Mouse (Mus musculus): ENCODE measurements around the gene Apbb2. TPM values are rescaled to one million over a fixed set of nuclear protein-coding genes. Genes with fewer than 3 reads are reported as not detected.

Gene Apbb2
- polyA plus RNA-seq, 1 experiment: 22.6 TPM

- no peak overlapping the region for H3K4me3 ChIP-seq (ENCODE audit: insufficient read depth, poor library complexity, severe bottlenecking)
Observed at GRCm38 (mm10) chr5:66614940-66615339, 3.6 kb downstream of the Apbb2 start.

GRCm38 (mm10) chr5:66613725-66614124, 4.9 kb downstream of the Apbb2 start:
- peaks cover 100% of the 10 kb centered on the region for H3K79me2 ChIP-seq (ENCODE audit: control insufficient read depth, insufficient read depth)
- TF ChIP-seq CTCF (IDR thresholded peaks at IDR 0.05; ENCODE audit: control insufficient read depth, insufficient read depth, insufficient read length) (no peak), MYOG (IDR thresholded peaks at IDR 0.05; ENCODE audit: control insufficient read depth, extremely low read depth, insufficient read length) (no peak), FOSL1 (IDR thresholded peaks at IDR 0.05; ENCODE audit: insufficient read depth, low read length, poor library complexity, severe bottlenecking) (no peak), USF1 (IDR thresholded peaks at IDR 0.05; ENCODE audit: low read depth) (no peak), MAX (IDR thresholded peaks at IDR 0.05) (no peak), MYOD1 (IDR thresholded peaks at IDR 0.05; ENCODE audit: control insufficient read depth, insufficient read length, low read depth) (no peak)
- no peaks in the 10 kb centered on the region for H3K27me3 ChIP-seq (ENCODE audit: control insufficient read depth, insufficient read depth, insufficient read length)
- peaks cover 19% of the 10 kb centered on the region for H3K36me3 ChIP-seq (ENCODE audit: control insufficient read depth, insufficient read depth)
- no peak overlapping the region for H3ac ChIP-seq (ENCODE audit: control insufficient read depth, insufficient read length, low read depth)
- no peak overlapping the region for H3K4me3 ChIP-seq (ENCODE audit: insufficient read depth, poor library complexity, severe bottlenecking)
- peaks cover 92% of the 10 kb centered on the region for H3K79me3 ChIP-seq (ENCODE audit: low read depth)

More at GRCm38 (mm10) chr5:66614940-66615339, 3.6 kb downstream of the Apbb2 start:
- Histone ChIP-seq H3K36me3 (ENCODE audit: control insufficient read depth, insufficient read depth) (peaks cover 19% of the 10 kb centered on the region), H3K27me3 (ENCODE audit: control insufficient read depth, insufficient read depth, insufficient read length) (no peaks in the 10 kb centered on the region), H3ac (ENCODE audit: control insufficient read depth, insufficient read length, low read depth) (no peak overlapping the region), H3K79me3 (ENCODE audit: low read depth) (peaks cover 80% of the 10 kb centered on the region), H3K79me2 (ENCODE audit: control insufficient read depth, insufficient read depth) (peaks cover 87% of the 10 kb centered on the region)
- TF ChIP-seq MYOG (IDR thresholded peaks at IDR 0.05; ENCODE audit: control insufficient read depth, extremely low read depth, insufficient read length) (no peak), CEBPB (IDR thresholded peaks at IDR 0.05; ENCODE audit: low read depth) (no peak), CTCF (IDR thresholded peaks at IDR 0.05; ENCODE audit: control insufficient read depth, insufficient read depth, insufficient read length) (no peak), MYOD1 (IDR thresholded peaks at IDR 0.05; ENCODE audit: control insufficient read depth, insufficient read length, low read depth) (no peak), USF1 (IDR thresholded peaks at IDR 0.05; ENCODE audit: low read depth) (no peak), MAX (IDR thresholded peaks at IDR 0.05) (no peak), FOSL1 (IDR thresholded peaks at IDR 0.05; ENCODE audit: insufficient read depth, low read length, poor library complexity, severe bottlenecking) (no peak)

GRCm38 (mm10) chr5:66612964-66613363, 5.6 kb downstream of the Apbb2 start:
- Histone ChIP-seq H3K4me3 (ENCODE audit: insufficient read depth, poor library complexity, severe bottlenecking) (no peak overlapping the region), H3K36me3 (ENCODE audit: control insufficient read depth, insufficient read depth) (peaks cover 19% of the 10 kb centered on the region), H3K79me2 (ENCODE audit: control insufficient read depth, insufficient read depth) (peaks cover 100% of the 10 kb centered on the region), H3ac (ENCODE audit: control insufficient read depth, insufficient read length, low read depth) (no peak overlapping the region), H3K27me3 (ENCODE audit: control insufficient read depth, insufficient read depth, insufficient read length) (no peaks in the 10 kb centered on the region), H3K79me3 (ENCODE audit: low read depth) (peaks cover 100% of the 10 kb centered on the region)
- TF ChIP-seq MYOG (IDR thresholded peaks at IDR 0.05; ENCODE audit: control insufficient read depth, extremely low read depth, insufficient read length): no peak
- TF ChIP-seq CTCF (IDR thresholded peaks at IDR 0.05; ENCODE audit: control insufficient read depth, insufficient read depth, insufficient read length): no peak
- no peak for TF ChIP-seq USF1 (IDR thresholded peaks at IDR 0.05; ENCODE audit: low read depth)
- no peak for TF ChIP-seq MYOD1 (IDR thresholded peaks at IDR 0.05; ENCODE audit: control insufficient read depth, insufficient read length, low read depth)
- no peak for TF ChIP-seq FOSL1 (IDR thresholded peaks at IDR 0.05; ENCODE audit: insufficient read depth, low read length, poor library complexity, severe bottlenecking)
- TF ChIP-seq MAX (IDR thresholded peaks at IDR 0.05): no peak
- TF ChIP-seq CEBPB (IDR thresholded peaks at IDR 0.05; ENCODE audit: low read depth): no peak

GRCm38 (mm10) chr5:66611851-66612250, 6.7 kb downstream of the Apbb2 start:
- Histone ChIP-seq H3ac (ENCODE audit: control insufficient read depth, insufficient read length, low read depth) (no peak overlapping the region), H3K27me3 (ENCODE audit: control insufficient read depth, insufficient read depth, insufficient read length) (no peaks in the 10 kb centered on the region), H3K36me3 (ENCODE audit: control insufficient read depth, insufficient read depth) (peaks cover 19% of the 10 kb centered on the region), H3K79me3 (ENCODE audit: low read depth) (peaks cover 100% of the 10 kb centered on the region), H3K79me2 (ENCODE audit: control insufficient read depth, insufficient read depth) (peaks cover 100% of the 10 kb centered on the region), H3K4me3 (ENCODE audit: insufficient read depth, poor library complexity, severe bottlenecking) (no peak overlapping the region)
- TF ChIP-seq MAX (IDR thresholded peaks at IDR 0.05): no peak
- TF ChIP-seq FOSL1 (IDR thresholded peaks at IDR 0.05; ENCODE audit: insufficient read depth, low read length, poor library complexity, severe bottlenecking): no peak
- no peak for TF ChIP-seq MYOG (IDR thresholded peaks at IDR 0.05; ENCODE audit: control insufficient read depth, extremely low read depth, insufficient read length)
- TF ChIP-seq CTCF (IDR thresholded peaks at IDR 0.05; ENCODE audit: control insufficient read depth, insufficient read depth, insufficient read length): no peak
- no peak for TF ChIP-seq USF1 (IDR thresholded peaks at IDR 0.05; ENCODE audit: low read depth)
- TF ChIP-seq MYOD1 (IDR thresholded peaks at IDR 0.05; ENCODE audit: control insufficient read depth, insufficient read length, low read depth): no peak
- no peak for TF ChIP-seq CEBPB (IDR thresholded peaks at IDR 0.05; ENCODE audit: low read depth)

- TF ChIP-seq FOSL1 (IDR thresholded peaks at IDR 0.05; ENCODE audit: insufficient read depth, low read length, poor library complexity, severe bottlenecking) (no peak), USF1 (IDR thresholded peaks at IDR 0.05; ENCODE audit: low read depth) (no peak), MYOD1 (IDR thresholded peaks at IDR 0.05; ENCODE audit: control insufficient read depth, insufficient read length, low read depth) (no peak), CTCF (IDR thresholded peaks at IDR 0.05; ENCODE audit: control insufficient read depth, insufficient read depth, insufficient read length) (no peak), MAX (IDR thresholded peaks at IDR 0.05) (no peak), CEBPB (IDR thresholded peaks at IDR 0.05; ENCODE audit: low read depth) (no peak), MYOG (IDR thresholded peaks at IDR 0.05; ENCODE audit: control insufficient read depth, extremely low read depth, insufficient read length) (no peak)
- Histone ChIP-seq H3K79me2 (ENCODE audit: control insufficient read depth, insufficient read depth) (peaks cover 100% of the 10 kb centered on the region), H3K79me3 (ENCODE audit: low read depth) (peaks cover 100% of the 10 kb centered on the region), H3K4me3 (ENCODE audit: insufficient read depth, poor library complexity, severe bottlenecking) (no peak overlapping the region), H3ac (ENCODE audit: control insufficient read depth, insufficient read length, low read depth) (no peak overlapping the region), H3K36me3 (ENCODE audit: control insufficient read depth, insufficient read depth) (peaks cover 19% of the 10 kb centered on the region), H3K27me3 (ENCODE audit: control insufficient read depth, insufficient read depth, insufficient read length) (no peaks in the 10 kb centered on the region)
Observed at GRCm38 (mm10) chr5:66611361-66611760, 7.2 kb downstream of the Apbb2 start.

GRCm38 (mm10) chr5:66610270-66610669, 8.3 kb downstream of the Apbb2 start:
- Histone ChIP-seq H3K79me2 (ENCODE audit: control insufficient read depth, insufficient read depth) (peaks cover 100% of the 10 kb centered on the region), H3K36me3 (ENCODE audit: control insufficient read depth, insufficient read depth) (peaks cover 12% of the 10 kb centered on the region), H3K27me3 (ENCODE audit: control insufficient read depth, insufficient read depth, insufficient read length) (no peaks in the 10 kb centered on the region), H3K79me3 (ENCODE audit: low read depth) (peaks cover 99% of the 10 kb centered on the region), H3ac (ENCODE audit: control insufficient read depth, insufficient read length, low read depth) (no peak overlapping the region), H3K4me3 (ENCODE audit: insufficient read depth, poor library complexity, severe bottlenecking) (no peak overlapping the region)
- no peak for TF ChIP-seq CTCF (IDR thresholded peaks at IDR 0.05; ENCODE audit: control insufficient read depth, insufficient read depth, insufficient read length)
- no peak for TF ChIP-seq USF1 (IDR thresholded peaks at IDR 0.05; ENCODE audit: low read depth)
- TF ChIP-seq MYOD1 (IDR thresholded peaks at IDR 0.05; ENCODE audit: control insufficient read depth, insufficient read length, low read depth): no peak
- no peak for TF ChIP-seq FOSL1 (IDR thresholded peaks at IDR 0.05; ENCODE audit: insufficient read depth, low read length, poor library complexity, severe bottlenecking)
- no peak for TF ChIP-seq MAX (IDR thresholded peaks at IDR 0.05)
- TF ChIP-seq MYOG (IDR thresholded peaks at IDR 0.05; ENCODE audit: control insufficient read depth, extremely low read depth, insufficient read length): no peak
- TF ChIP-seq CEBPB (IDR thresholded peaks at IDR 0.05; ENCODE audit: low read depth): no peak
